Mouse (Mus musculus): ENCODE measurements at regions not wholly inside any gene's neighbourhood (a gene's known extent, or its start where the extent isn't known, plus 50 kb on each side); places are given as distances from the start of the nearest gene placed in this dataset.
A peak's percentile ranks its signal among the peaks of the same experiment; 100 is the strongest.

DNA sequence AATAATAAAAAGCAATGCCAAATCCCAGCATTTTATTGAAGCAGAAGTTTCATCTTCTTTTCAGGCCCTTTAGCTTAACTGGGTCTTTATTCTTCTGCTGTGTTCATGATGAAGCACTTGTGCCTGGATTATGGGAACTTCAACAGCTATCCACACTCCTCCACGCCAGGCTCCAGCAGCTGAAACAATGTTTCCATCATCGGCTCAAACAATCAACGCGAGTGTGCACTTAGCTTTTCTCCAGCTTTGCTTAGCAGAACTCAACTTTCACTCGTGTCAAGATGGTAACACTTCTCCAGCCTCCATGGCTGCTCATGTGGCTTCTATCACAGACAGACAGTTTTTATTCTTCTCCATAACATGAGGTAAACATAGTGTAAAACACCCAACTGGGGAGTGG lies 143.8 kb upstream of the Mdm1 start:
- no peak for DNase-seq (ENCODE audit: low spot score)

DNA sequence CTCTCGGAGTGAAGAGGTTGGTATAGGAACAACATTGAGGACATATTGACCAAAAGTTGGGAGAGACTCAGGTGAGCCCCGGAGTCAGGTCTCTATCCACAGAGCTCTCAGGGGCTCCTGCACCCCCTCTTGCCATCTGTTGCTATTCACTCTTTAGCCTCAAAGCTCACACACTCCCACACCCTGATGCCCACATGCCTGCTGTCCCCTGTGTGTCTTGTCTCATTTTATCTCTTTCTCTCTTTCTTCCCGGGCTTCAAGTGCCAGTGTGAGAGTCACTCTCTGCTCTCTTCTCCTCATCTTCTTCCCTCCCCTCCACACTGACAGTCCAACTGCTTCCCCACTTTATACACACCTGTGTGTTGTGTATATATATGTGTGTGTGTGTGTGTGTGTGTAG lies 141.0 kb upstream of the Mdm1 start:
- no peak for DNase-seq (ENCODE audit: low spot score)

DNA sequence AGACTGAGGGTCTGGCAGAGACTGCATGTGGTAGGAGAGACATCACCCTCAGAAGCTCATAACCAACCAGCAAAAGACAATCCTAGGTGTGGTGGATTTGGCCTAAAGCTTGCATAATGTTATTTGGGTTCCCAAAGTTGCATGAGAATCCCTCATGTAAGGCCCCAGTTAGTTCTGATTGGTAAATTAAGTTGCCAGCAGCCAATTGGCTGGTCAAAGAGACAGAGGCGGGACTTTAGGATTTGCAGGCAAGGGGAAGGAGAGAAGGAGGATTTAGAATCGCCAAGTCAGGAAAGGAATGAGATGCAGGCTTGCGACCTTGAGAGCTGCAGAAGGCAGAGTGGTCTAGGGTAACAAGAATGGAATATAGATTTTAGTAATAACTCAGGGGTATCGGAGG lies 140.1 kb upstream of the Mdm1 start:
- DNase-seq (ENCODE audit: low spot score): no peak

DNA sequence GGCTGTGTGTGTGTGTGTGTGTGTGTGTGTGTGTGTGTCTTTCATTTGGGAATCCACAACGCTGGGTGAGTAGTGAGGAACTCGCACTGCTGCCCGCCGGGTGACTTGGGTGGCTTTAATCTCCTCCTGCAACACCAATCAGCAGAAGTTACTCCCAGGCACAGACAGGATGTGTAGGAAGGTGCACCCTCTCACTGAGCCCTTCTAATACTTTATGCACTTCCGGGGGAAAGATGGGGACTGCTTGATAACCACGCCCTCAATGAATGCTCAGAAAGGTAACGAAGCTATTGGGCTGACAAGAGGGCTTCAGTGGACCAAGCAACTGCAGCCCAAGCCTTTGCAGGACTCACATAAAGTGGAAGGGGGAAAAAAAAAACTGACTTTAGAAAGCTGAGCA lies 139.6 kb upstream of the Mdm1 start:
- DNase-seq (ENCODE audit: low spot score): no peak

DNA sequence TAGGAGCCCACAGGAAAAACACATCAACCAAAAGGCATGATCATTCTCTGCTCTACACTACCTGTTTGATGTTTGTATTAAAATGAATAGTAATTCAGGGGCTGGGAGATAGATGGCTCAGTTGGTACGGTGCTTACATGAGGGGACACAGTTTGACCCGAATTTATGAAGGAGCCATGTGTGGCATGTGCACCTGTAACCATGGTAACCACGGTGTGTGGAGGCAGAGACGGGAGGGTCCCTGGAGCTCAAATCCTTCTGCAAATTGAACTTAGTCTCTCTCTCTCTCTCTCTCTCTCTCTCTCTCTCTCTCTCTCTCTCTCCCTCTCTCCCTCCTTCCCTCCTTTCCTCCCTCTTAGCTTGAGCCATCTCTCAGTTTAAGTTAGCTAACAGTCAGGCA lies 139.1 kb upstream of the Mdm1 start:
- DNase-seq (ENCODE audit: low spot score): no peak

DNA sequence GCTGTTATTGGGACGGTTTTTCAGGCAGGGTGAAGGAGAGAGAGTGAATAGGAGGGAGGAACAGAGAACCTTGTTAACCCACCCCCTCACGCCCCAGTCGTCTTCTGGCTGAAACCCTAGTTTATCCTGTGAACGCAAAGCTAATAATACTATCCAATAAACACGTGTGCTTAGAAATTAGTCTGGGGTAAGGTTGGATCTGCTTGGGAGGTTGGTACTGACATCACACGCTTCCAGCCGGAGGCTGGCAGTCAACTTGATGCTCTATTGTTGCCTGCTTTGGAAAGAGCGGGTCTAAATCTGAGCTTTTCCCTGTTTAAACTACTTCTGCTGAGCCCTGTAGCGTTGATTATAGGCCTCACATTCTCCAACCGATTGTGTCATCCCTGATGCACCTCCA lies 138.4 kb upstream of the Mdm1 start:
- DNase-seq (ENCODE audit: low spot score): no peak

DNA sequence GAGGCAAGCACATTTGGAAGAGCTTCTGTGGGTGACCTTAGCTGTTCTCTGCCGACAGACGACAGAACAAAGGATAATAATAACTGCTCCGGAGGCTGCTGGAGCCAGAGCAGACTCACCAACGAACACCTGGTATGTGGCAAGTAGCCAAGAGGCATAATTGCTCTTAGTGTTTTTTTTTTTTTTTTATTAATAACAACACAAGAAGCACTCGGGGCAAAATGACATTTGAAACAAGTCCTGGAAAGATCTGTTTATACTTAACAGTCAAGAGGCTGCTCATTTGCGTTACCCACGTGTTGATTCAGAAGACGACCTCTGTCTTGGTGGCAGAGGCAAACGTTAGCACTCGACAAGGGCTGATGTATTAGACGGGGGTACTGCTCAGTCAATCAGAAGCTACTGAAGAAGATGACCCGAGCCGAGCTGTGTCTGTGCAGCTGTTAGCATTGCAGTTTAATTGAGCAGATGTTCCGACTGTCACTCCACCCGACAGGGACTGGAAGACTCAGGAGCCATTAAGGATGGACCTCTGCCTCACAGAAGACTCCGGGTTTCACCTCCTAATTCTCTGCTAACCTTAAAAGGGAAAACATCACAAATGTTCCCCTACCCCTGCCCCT lies 137.8 kb upstream of the Mdm1 start:
- DNase-seq (ENCODE audit: low spot score): no peak

DNA sequence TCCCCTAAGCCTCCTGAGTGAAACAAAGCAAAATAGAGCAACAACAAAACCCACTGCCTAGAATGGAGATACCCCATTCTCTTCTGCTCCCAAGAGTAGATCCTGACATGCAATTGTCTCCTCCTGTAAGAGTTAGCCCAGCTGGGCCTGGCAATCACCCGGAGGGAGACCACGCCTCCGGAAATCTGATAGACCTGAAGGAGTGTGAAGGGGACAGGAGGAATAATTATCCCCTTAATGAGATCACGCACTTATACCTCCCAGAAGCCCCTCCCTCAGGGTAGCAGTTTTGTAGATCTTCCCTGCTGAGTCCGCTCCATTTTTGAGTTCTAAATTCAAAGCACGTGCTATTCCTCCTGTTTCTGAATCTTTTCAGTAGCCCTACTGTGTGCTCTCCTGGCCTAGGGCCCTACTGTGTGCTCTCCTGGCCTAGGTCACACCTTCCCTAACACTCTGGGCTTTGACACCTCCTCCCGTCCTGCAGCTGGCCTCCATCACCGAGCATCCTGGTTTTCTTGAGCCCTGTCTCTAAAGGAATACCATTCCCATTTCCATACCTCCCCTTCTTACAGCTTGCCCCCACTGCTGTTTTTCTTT lies 137.2 kb upstream of the Mdm1 start:
- DNase-seq (ENCODE audit: low spot score): no peak

DNA sequence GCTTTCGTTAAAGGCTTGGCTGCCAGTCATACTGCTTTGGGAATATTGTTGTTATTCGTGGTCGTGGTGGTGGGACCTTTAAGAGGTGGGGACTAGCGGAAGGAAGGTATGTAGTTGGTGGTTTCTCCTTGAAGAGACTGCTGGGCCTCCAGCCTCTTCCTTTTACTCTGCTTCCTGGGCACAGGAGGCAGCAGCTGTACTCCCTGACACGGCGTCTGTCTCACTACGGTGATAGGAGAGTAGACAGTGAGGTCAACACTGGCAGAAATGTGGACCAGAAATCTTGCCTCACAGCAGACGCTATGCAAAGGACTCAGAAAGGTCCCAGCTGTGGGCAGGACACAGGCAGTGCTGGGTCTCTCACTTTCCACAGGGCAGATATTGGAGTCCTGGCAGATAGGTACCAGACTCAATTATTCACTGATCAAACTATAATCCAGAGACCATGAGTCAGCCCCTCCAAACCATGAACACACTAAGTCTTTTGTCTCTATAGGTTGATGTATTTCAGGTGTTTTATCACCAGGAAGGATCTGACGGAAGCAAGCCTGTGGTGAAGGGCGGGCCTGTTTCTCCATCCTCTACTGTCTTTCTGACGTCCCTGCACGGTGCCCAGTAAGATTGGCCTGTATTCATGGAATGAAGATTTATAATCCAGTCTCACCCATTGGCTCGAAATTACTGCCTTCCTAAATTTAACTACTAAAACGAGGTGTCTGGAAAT lies 134.6 kb upstream of the Mdm1 start:
- no peak for DNase-seq (ENCODE audit: low spot score)

DNA sequence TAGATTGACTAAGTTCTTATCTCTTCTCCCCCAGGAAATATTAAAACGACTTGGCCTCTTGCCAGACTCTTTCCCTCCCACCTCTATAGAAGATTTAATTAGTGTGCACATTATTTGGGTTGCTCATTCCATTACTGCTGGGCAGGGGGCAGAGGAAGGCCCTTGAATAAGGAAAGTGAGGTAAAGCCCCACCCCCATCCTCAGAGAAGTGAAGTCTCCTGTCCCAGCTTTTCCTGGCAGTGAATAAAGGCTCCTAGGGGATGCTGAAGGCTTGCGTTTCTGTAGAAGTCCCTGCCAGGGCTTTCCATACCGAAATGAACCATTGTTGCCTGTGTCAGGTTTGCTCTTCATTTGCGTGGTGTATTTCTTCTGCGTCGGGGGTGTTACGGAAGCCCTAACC lies 133.8 kb upstream of the Mdm1 start:
- no peak for DNase-seq (ENCODE audit: low spot score)

DNA sequence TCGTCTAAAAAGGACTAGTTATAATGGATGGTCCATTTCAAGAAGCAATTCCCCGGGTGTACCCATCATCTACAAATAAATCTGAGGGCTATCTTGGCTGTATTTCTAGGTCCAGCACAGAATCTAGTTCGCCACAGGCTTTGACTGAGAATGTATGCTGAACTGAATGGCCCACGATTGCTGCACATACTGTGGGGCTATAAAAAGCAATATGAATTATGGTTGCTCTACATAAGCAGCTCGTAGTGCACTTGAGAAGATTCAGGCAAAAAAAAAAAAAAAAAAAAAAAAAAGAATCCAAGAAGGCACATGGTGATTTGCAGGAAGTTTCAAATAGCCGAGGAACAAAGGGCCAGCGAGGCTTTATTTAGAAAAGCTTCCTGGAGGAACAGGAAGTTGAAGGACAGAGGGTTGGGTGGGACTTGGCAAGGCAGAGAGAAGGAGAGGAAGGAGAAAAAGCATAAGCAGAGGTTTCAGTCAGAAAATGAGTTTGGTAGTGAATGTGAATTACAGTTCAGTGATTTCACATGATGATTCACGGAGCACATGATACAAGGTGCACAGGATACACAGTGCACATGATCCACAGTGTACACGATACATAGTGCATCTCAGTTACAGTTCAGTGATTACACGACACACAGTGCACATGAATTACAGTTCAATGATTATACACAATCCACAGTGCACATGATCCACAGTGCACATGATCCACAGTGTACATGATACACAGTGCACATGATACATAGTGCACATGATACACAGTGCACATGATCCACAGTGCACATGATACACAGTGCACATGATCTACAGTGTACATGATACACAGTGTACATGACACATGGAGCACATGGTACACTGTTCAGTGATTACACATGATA lies 129.7 kb upstream of the Mdm1 start:
- no peak for DNase-seq (ENCODE audit: low spot score)

DNA sequence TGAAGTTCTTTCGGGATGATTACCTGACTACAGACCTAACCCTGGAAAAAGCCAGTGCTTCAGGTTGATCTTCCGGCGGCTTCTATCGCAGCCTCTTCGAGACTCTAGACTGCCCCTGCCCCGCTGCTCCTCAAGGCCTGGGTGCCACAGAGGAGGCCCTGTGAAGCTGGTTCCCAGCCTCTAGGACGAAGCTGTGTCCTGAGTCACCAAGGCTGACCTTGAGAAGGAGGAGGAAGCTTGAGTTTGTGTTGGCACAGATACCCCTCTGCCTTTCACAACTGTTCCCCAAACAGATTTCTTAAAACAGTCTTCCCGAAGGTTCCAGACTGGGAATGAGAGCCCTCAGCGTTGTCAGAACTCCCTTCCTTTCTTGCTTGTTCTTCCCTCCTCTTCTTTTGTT lies 112.8 kb upstream of the Mdm1 start:
- no peak for DNase-seq (ENCODE audit: low spot score)

DNA sequence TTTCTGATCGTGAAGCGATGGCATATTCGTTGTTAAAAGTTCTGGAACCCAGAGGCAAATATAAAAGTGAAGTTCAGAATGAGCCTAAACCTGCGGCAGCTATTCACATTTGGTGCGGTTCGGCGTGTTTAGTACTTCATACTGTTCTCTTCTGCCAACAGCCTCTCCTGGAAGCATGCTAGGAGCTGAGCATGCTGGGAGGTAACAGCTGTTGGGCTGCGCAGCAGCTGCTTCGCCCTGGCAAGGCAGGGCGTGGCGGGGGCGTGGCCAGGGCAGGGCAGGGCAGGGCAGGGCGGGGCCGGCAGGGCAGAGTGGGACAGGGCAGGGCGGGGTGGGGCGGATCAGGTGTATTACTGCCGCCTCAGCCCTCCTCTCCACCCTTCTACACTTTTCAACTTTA lies 107.2 kb upstream of the Mdm1 start:
- no peak for DNase-seq (ENCODE audit: low spot score)

DNA sequence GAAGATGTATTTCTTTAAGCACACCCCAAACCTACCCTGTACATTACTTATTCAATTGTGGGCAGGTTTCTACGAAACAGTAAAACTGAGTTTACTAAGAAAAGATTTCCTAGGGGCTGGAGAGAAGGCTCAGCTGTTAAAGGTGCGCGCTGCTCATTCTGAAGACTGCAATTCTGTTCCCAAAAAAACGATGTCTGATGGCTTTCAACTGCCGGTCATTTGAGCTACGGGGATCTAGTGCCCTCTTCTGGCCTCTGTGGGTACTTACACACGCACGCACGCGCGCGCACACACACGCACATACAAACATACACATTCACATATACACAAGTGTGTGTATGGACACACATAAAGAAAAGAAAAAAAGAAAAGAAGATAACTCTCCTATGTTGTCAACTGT lies 106.6 kb upstream of the Mdm1 start:
- DNase-seq (ENCODE audit: low spot score): no peak

DNA sequence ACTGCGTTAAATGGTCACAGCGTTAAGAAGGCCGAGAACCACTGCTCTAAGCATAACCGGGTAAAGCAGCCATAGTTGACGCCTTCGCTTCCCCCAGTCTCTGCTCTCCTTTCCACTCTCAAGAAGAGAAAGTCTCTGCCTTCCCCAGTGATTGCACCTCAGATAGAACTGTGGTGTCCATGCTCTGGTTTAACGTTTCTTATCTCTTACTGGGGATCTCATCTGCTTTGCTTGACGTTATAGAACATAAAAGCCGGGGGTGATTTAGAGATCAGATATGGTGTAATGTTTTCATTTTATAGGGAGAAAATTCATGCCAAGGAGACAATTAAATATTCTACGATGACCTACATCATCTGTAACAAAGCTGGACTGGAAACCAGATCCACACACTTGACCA lies 103.1 kb upstream of the Mdm1 start:
- no peak for DNase-seq (ENCODE audit: low spot score)

DNA sequence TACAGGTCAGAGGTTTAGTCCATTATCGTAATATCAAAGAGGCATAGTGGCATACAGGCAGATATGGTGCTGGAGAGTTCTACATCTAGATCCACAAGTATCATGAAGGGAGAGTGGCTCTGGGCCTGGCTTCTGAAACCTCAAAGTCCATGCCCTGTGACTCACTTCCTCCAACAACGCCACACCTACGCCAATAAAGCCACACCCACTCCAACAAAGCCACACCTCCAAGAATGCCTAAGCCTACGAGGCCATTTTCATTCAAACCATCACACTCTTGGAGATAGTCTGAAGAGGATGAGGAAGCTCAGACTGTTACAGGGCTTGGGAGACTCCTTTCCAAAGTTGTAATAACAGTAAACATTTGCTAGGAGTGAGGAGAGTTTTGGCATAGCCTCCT lies 102.6 kb upstream of the Mdm1 start:
- DNase-seq (ENCODE audit: low spot score): no peak

DNA sequence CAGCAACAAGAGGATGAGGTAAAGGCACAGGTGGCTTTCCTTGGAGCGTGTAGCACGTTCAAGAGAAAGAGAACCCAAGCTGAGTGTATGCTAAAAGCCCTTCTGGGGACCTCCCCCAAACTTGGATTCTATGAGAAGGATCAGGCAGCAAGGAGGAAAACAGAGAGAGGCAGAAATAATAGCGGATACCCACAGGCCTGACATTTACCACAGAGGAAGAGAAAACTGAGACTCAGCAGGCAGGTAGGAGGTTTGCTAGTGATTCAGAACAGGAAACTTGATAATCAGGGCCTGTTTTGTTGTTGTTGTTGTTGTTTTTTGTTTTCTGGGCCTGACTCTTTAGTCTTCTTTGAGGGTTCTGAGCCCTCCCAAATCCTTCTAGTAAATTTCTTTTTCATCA lies 100.5 kb upstream of the Mdm1 start:
- DNase-seq (ENCODE audit: low spot score): no peak

DNA sequence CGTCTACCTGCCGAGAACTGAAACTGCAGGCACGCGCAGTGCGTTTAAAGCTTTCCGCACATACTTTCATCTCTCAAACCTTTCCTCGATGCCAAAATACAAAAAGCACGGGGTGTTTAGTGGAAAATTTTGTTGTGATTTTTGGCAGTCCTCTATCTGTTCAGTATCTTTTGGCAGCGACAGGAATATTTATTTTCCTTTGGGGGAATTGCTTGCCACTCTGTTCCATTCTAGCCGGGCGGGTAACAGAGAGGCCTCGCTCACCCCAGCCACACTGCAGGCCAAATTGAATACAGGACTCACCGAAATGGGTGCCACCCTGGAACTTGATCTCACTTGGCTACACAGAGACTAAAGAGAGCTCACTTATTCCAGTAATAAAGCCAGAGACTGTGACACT lies 97.8 kb upstream of the Mdm1 start:
- DNase-seq (ENCODE audit: low spot score): no peak

DNA sequence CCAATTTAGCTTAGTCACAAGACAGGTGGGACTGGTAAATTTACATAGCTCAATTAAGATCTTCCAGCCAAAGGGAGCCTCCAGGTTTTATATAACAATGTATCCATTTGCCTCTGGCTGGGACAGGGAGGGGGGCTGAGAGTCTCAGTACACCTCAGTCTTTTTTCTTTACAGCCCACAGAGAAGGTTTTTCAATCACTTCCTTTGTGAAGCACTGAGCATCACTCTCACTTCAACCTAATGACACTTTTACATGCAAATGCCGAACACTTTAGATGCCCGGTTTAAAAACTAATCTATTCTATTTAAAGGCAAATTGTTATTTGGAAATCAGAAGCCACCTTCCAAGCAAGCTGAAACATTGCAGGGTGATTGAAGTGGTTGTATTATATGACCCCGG lies 96.8 kb upstream of the Mdm1 start:
- no peak for DNase-seq (ENCODE audit: low spot score)

DNA sequence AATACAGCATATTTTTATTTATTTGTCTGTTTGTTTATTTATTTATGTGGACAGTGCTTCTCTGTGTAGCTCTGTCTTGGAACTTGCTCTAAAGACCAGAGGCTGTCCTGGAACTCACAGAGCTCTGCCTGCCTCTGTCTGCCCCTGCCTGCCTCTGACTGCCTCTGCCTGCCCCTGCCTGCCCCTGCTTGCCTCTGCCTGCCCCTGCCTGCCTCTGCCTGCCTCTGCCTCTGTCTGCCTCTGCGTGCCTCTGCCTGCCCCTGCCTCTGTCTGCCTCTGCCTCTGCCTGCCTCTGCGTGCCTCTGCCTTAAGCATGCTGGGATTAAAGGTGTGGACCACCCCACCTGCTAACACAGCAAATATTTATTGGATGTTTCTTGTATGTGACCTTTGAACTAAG lies 96.2 kb upstream of the Mdm1 start:
- no peak for DNase-seq (ENCODE audit: low spot score)

DNA sequence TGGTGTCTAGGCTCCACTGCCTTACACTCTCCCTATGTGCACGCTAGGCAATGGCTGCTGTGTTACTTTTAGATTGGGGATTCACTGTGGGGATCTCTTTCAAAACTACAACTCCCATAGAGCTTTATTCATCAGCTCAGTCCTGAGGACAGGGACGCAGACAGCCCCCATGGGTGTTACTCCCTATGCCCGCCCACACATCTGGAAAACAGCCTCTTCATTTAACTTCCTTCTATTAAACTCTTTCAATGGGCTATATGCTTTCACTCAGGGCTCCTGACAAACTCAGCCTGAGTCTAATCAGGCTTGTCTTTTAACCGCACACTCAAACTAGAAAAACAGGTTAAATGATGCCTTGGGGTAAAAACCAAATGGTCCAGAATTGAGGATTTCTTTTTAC lies 95.3 kb upstream of the Mdm1 start:
- DNase-seq (ENCODE audit: low spot score): no peak

DNA sequence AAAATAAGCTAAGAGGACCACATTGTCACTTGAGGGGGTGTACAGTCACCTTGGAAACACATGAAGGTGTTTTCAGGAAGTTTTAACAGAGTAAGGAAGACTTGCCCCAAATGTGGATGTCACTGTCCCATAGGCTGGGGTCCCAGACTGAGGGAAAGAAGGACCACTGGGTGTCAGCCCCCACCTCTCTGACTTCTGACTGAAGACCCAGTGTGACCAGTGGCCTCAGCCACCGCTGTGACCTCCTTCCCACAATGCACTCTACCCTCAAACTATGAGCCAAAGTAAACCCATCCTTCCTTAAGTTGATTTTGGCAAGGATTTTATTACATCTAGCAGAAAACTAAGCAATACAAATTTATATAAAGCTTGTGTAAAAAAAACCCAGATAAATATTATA lies 94.8 kb upstream of the Mdm1 start:
- no peak for DNase-seq (ENCODE audit: low spot score)

DNA sequence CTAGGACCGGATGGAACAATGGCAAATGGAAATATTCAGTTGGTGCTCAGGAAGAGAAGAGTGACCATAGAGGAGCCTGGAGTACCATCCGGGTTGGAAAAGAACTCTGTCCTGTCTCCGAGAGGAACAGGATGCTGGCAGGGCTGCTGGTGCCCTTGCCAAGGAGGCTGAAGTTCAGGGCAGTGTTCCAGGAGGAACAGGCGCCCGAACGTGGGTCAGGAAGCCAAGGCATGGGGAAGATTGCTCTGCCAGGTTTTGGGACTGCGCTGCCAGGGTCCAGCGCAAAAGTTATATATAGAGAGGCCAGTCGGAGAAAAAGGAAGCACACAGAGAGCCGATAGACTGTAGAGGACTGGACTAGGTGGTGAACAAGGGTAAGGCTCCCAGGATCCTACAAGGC lies 92.3 kb upstream of the Mdm1 start:
- peak; percentile 6 for DNase-seq (ENCODE audit: low spot score)
